Comparison of ENCODE assay signal across 22 mouse cellular contexts in the genomic region with DNA sequence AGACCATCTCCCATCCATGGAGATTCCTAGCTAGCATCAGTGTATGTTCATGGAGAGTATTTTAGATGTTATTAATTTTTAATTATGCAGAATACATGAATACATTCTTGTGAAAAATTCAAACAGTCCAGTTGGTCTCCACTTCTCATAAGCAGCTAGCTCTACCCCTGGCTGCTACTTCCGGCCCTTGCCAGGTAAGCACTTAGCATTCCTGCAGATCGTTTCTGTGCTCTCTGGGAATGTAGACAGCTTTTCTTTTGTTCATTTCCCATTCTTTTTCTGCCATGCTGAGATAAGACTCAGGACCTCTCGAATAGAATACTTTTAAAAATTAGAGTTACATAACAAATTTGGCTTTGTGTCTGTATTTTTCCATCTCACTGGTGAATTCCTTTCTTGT. TPM values are rescaled to one million over a fixed set of nuclear protein-coding genes. Genes with fewer than 3 reads are reported as not detected.
DNase-seq lines count a peak whose midpoint lies in the region; ATAC-seq and TF ChIP-seq lines count a peak whose summit lies in the region.
"Had no signal": no experiment of that assay in that cellular context is flagged by ENCODE, and none has a peak within 500 bp of the region (broad histone marks: within the 10 kb centered on the region; RNA-seq: fewer than 3 reads in every experiment).

No protein-coding gene starts in this region.

- no peak for ATAC-seq in lung, embryonic 15.5 days (ENCODE audit: borderline replicate concordance, extremely low read depth, low FRiP score, low TSS enrichment)
- peak; percentile 54 for ATAC-seq in lung, postnatal 0 days
- no peak for ATAC-seq in midbrain, postnatal 0 days (ENCODE audit: low FRiP score)
- ATAC-seq: forebrain, embryonic 13.5 days; forebrain, embryonic 15.5 days; forebrain, postnatal 0 days had no signal

- peaks cover 4% of the 10 kb centered on the region; the same call in 1 of the 2 replicates for H3K4me1 ChIP-seq in lung, embryonic 15.5 days
- H3K4me1 ChIP-seq in lung, postnatal 0 days (ENCODE audit: insufficient read depth, low read depth, low read length), result no peaks in the 10 kb centered on the region
- H3K4me1 ChIP-seq in midbrain, postnatal 0 days (ENCODE audit: insufficient read depth, low read length), result no peaks in the 10 kb centered on the region
- H3K4me1 ChIP-seq: embryonic facial prominence, embryonic 10.5 days; forebrain, embryonic 13.5 days; forebrain, embryonic 15.5 days had no signal

- H3K27ac ChIP-seq in lung, embryonic 15.5 days, result peak overlapping the region; percentile 82
- H3K27ac ChIP-seq in lung, postnatal 0 days (ENCODE audit: low read length), result peak overlapping the region; percentile 62; the same call in 1 of the 2 replicates
- H3K27ac ChIP-seq in midbrain, postnatal 0 days (ENCODE audit: low read depth, low read length), result no peak overlapping the region
- H3K27ac ChIP-seq: embryonic facial prominence, embryonic 10.5 days; embryonic facial prominence, embryonic 12.5 days; forebrain, embryonic 13.5 days; forebrain, embryonic 15.5 days had no signal

- 48% methylated on average over 3 of the region's 3 CpGs for WGBS in lung, embryonic 15.5 days
- WGBS in lung, postnatal 0 days, result 42% methylated on average over 3 of the region's 3 CpGs
- 63% methylated on average over 3 of the region's 3 CpGs for WGBS in midbrain, postnatal 0 days

- no peak overlapping the region for H3K9ac ChIP-seq in lung, embryonic 15.5 days
- H3K9ac ChIP-seq in lung, postnatal 0 days (replicated peaks; ENCODE audit: low read depth), result no peak overlapping the region
- H3K9ac ChIP-seq in midbrain, postnatal 0 days (replicated peaks; ENCODE audit: low read length, poor library complexity, severe bottlenecking), result no peak overlapping the region
- H3K9ac ChIP-seq: embryonic facial prominence, embryonic 12.5 days; forebrain, embryonic 13.5 days; forebrain, embryonic 15.5 days; forebrain, postnatal 0 days had no signal

- no peaks in the 10 kb centered on the region for H3K27me3 ChIP-seq in lung, embryonic 15.5 days
- H3K27me3 ChIP-seq in lung, postnatal 0 days (replicated peaks; ENCODE audit: insufficient read depth, low read length), result no peaks in the 10 kb centered on the region
- no peaks in the 10 kb centered on the region; the same call in 1 of the 2 replicates for H3K27me3 ChIP-seq in midbrain, postnatal 0 days (ENCODE audit: insufficient read depth, low read length)
- H3K27me3 ChIP-seq: forebrain, embryonic 13.5 days; forebrain, embryonic 15.5 days had no signal

- H3K4me2 ChIP-seq in lung, embryonic 15.5 days, result no peak overlapping the region
- H3K4me2 ChIP-seq in lung, postnatal 0 days (replicated peaks; ENCODE audit: low read depth, low read length), result no peak overlapping the region
- H3K4me2 ChIP-seq in midbrain, postnatal 0 days (ENCODE audit: low read depth, low read length, poor library complexity, severe bottlenecking), result no peak overlapping the region
- H3K4me2 ChIP-seq: embryonic facial prominence, embryonic 12.5 days; forebrain, embryonic 13.5 days; forebrain, embryonic 15.5 days had no signal

- TF ChIP-seq EP300 in lung, postnatal 0 days (IDR thresholded peaks at IDR 0.05), result no peak

- no peak overlapping the region for H3K4me3 ChIP-seq in lung, embryonic 15.5 days
- H3K4me3 ChIP-seq in lung, postnatal 0 days (ENCODE audit: low read depth, low read length), result no peak overlapping the region
- H3K4me3 ChIP-seq in midbrain, postnatal 0 days (ENCODE audit: low read depth, low read length), result no peak overlapping the region
- H3K4me3 ChIP-seq: embryonic facial prominence, embryonic 10.5 days; embryonic facial prominence, embryonic 12.5 days; forebrain, embryonic 13.5 days; forebrain, embryonic 15.5 days had no signal

- no peak for DNase-seq in lung, postnatal 14 days
- peak; percentile 53 for DNase-seq in lung, postnatal 0 days (ENCODE audit: low spot score)
- no peak for DNase-seq in lung, postnatal 10 days
- peak; percentile 51 for DNase-seq in lung, postnatal 25 days (ENCODE audit: low spot score)
- no peak for DNase-seq in c-Kit-positive CD71-positive TER-119-positive erythroid progenitor cells, embryonic 14.5 days (ENCODE audit: low spot score)
- no peak for DNase-seq in midbrain, postnatal 0 days (ENCODE audit: low spot score)
- DNase-seq: adrenal gland, adult 2 months; adrenal gland, postnatal 14 days; adrenal gland, postnatal 36 days; cerebellum, adult 11-12 months; cerebellum, adult 2 months; cerebellum, adult 9-10 months; cerebellum, postnatal 10 days; cerebellum, postnatal 25 days; forebrain, postnatal 0 days had no signal

- H3K9me3 ChIP-seq in lung, embryonic 15.5 days, result no peaks in the 10 kb centered on the region
- no peaks in the 10 kb centered on the region for H3K9me3 ChIP-seq in lung, postnatal 0 days (ENCODE audit: low read length)
- no peaks in the 10 kb centered on the region for H3K9me3 ChIP-seq in midbrain, postnatal 0 days (ENCODE audit: low read length)
- H3K9me3 ChIP-seq: embryonic facial prominence, embryonic 10.5 days; embryonic facial prominence, embryonic 12.5 days; forebrain, embryonic 13.5 days; forebrain, embryonic 15.5 days had no signal

- no peaks in the 10 kb centered on the region for H3K36me3 ChIP-seq in lung, embryonic 15.5 days
- H3K36me3 ChIP-seq in lung, postnatal 0 days (ENCODE audit: insufficient read depth, low read length), result no peaks in the 10 kb centered on the region
- H3K36me3 ChIP-seq in midbrain, postnatal 0 days (ENCODE audit: insufficient read depth, low read length), result no peaks in the 10 kb centered on the region
- H3K36me3 ChIP-seq: embryonic facial prominence, embryonic 10.5 days; embryonic facial prominence, embryonic 12.5 days; forebrain, embryonic 15.5 days had no signal

- TF ChIP-seq CTCF in lung, postnatal 0 days (IDR thresholded peaks at IDR 0.05), result no peak
- no peak for TF ChIP-seq CTCF in midbrain, postnatal 0 days (IDR thresholded peaks at IDR 0.05)

RNA-seq across cellular contexts. Expression of a gene that starts 10.3 kb away (rescaled TPM):
- 99.9 and 101 TPM in 2 replicates for polyA plus RNA-seq in lung, embryonic 15.5 days (2015; fragmentation: Nextera tagmentation; extraction: Ambion mirVana)
- polyA plus RNA-seq in lung, postnatal 0 days (2015; fragmentation: Nextera tagmentation; extraction: Ambion mirVana), result 26.7 and 27.1 TPM in 2 replicates
- total RNA-seq in midbrain, postnatal 0 days (2014; rRNA removed), result 47.9 and 65.3 TPM in 2 replicates
- polyA plus RNA-seq in midbrain, postnatal 0 days (2015; fragmentation: Nextera tagmentation; extraction: Ambion mirVana), result 38.4 and 39.9 TPM in 2 replicates

RNA-seq across cellular contexts. Expression of a gene that starts 25.2 kb away (rescaled TPM):
- polyA plus RNA-seq in lung, embryonic 15.5 days (2015; fragmentation: Nextera tagmentation; extraction: Ambion mirVana), result 144 and 179 TPM in 2 replicates
- polyA plus RNA-seq in lung, postnatal 0 days (2015; fragmentation: Nextera tagmentation; extraction: Ambion mirVana), result 836 and 858 TPM in 2 replicates
- total RNA-seq in midbrain, postnatal 0 days (2014; rRNA removed), result 460 and 504 TPM in 2 replicates
- 387 and 420 TPM in 2 replicates for polyA plus RNA-seq in midbrain, postnatal 0 days (2015; fragmentation: Nextera tagmentation; extraction: Ambion mirVana)

RNA-seq across cellular contexts. Expression of a gene that starts 31.6 kb away (rescaled TPM):
- polyA plus RNA-seq in lung, embryonic 15.5 days (2015; fragmentation: Nextera tagmentation; extraction: Ambion mirVana), result 26.6 and 33.1 TPM in 2 replicates
- 143 and 159 TPM in 2 replicates for polyA plus RNA-seq in lung, postnatal 0 days (2015; fragmentation: Nextera tagmentation; extraction: Ambion mirVana)
- 57.7 and 131 TPM in 2 replicates for total RNA-seq in midbrain, postnatal 0 days (2014; rRNA removed)
- polyA plus RNA-seq in midbrain, postnatal 0 days (2015; fragmentation: Nextera tagmentation; extraction: Ambion mirVana), result 92.3 and 101 TPM in 2 replicates

RNA-seq across cellular contexts. Expression of a gene that starts 51.6 kb away (rescaled TPM):
- 5.5 and 5.7 TPM in 2 replicates for polyA plus RNA-seq in lung, embryonic 15.5 days (2015; fragmentation: Nextera tagmentation; extraction: Ambion mirVana)
- polyA plus RNA-seq in lung, postnatal 0 days (2015; fragmentation: Nextera tagmentation; extraction: Ambion mirVana), result 2.6 TPM in 2 replicates
- total RNA-seq in midbrain, postnatal 0 days (2014; rRNA removed), result 571 and 599 TPM in 2 replicates
- polyA plus RNA-seq in midbrain, postnatal 0 days (2015; fragmentation: Nextera tagmentation; extraction: Ambion mirVana), result 314 and 354 TPM in 2 replicates
- total RNA-seq: MEL had no signal
- polyA plus RNA-seq: C2C12 had no signal

Comparison
In these comparisons a context has a peak if more than half of its experiments do, and no peak if none do; other contexts are left out.
1. DNase-seq: peak in lung, postnatal 0 days (single experiment) and lung, postnatal 25 days (single experiment); none in lung, postnatal 14 days (single experiment), lung, postnatal 10 days (single experiment), c-Kit-positive CD71-positive TER-119-positive erythroid progenitor cells, embryonic 14.5 days (single experiment) and midbrain, postnatal 0 days (single experiment).